Mouse (Mus musculus): Measurements from ENCODE around the gene Uba3. TPM values are rescaled to one million over a fixed set of nuclear protein-coding genes. Genes with fewer than 3 reads are reported as not detected.

Uba3 gene
- polyA plus RNA-seq (2017; shearing (Covaris generic)) = 10 to 100 TPM; 31.7 to 53.1 (median 36.0) TPM

DNA sequence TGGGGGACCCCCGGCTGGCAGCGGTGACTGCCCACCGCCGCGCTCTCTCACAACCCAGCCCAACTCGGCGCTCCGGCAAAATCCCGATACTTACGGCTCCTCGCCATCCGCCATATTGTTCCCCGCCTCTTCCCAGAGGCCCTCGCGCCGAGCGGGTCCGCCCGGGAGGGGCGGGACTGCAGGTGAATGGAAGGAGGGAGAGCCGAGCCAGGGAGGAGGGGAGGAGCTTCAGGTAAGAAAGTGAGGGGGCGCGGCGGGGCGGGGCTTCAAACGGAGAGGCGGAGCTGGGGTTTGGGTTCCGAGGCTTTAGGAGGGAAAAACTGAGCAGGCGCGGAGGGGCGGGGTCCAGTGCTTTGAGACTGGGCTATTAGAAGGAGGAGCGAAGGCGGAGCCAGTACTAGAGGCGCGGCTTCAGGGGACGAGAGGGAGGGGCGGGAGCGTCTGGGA is at the start of gene Uba3:
Gene Uba3, minus strand, starts transcription at position 209 of the 447 bp plus-strand sequence.
- ATAC-seq = peak; percentile 81

DNA sequence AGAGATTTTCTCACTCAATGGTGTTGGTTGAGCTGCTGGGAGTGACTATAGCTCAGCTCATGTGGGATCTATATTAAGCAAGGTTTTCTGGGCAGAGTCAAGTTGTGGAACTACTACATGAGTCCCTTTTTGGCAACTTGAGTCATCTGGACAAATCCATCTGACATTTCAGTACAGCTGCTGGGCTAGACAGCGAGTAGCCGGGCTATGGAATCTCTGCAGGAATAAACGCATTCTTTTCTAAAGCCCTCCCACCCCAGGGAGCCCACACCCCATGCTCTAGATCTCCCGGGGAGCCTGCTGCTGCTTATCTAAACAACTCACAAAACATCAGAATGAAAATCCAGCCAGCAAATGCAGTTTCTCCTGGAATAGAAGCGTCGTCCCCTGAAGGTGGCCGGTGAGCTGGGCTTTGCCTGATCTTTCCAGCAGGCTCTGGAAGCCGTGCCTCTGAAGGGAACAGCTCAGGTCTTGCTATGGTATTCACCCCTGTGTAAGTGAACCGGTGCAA is 47.3 kb upstream of the Uba3 start, which contains the start of gene Lmod3:
Gene Lmod3, minus strand, starts transcription at position 49 of the 511 bp plus-strand sequence.
- no peak for ATAC-seq

DNA sequence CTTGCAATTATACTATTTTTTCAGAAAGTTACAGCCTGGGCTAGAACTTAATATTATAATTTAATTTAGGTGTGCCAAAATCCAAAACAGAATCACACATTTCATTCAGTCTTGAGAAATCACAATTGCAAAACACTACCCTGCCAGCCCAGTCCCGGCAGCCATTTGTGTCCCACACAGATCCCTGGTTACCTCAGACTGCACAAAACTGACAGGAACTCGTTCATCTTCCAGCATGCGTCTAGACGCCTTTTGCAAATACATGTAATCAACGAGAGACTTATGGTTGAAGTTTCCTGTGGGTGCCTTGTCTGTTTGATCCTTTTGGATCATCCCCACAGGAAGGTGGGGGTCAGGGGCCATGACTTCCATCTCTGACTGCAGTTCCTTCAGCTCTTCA is 46.6 kb upstream of the Uba3 start:
- ATAC-seq = no peak

DNA sequence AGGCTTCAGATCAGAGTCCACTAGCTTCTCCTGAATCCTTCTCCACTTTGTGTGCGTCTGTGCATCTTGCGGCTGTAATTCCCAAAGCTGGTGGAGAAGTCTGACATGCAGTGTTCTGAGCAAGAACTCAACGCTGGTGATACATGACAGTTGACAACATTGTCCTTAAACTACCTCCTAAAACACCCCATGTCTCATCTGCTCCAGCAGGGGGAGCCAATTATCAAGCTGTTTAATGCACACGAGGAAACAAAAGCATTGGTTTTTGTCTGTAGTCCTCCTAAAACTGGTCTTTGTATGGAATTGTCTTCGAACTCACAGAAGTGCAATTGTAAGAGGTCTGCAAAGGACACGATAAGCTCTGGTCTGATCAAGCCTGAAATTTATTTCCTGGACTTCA is 45.5 kb upstream of the Uba3 start:
- peak; percentile 70 for ATAC-seq

DNA sequence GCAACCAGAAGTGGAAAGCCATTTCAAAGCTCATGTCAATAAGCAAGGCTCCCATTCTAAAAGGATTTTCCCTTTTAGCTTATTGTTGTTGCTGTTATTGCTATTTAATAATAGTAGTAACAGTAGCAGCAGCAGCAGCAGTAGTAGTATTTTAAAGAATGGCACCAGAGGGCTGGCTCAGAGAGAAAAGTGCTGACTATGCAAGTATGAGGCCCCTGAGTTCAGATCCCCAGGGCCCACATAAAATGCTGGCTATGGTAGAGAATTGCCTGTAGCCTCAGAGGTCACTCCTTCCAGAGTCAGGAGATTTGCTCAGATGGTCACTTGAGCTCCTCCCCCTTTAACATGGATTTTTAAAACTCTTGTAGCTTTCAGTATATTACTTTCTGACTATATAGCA is 39.8 kb upstream of the Uba3 start:
- no peak for ATAC-seq

DNA sequence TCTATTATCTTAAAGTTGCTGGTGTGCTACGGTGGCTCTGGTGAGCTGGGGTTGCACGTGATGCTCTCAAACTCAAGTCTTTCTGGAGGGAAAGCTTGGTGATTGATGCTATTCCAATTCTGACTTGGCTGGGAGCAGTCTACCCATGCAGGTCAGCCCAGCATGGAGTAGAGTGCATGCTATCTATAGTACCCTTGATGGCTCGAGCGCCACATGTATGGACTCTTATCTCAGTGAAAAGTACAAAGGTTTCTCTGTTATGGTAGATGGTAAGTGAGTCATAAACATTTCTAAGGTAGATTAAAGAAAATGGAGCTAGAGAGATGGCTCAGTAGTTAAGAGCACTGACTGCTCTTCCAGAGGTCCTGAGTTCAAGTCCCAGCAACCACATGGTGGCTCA is 37.1 kb upstream of the Uba3 start:
- ATAC-seq = no peak

DNA sequence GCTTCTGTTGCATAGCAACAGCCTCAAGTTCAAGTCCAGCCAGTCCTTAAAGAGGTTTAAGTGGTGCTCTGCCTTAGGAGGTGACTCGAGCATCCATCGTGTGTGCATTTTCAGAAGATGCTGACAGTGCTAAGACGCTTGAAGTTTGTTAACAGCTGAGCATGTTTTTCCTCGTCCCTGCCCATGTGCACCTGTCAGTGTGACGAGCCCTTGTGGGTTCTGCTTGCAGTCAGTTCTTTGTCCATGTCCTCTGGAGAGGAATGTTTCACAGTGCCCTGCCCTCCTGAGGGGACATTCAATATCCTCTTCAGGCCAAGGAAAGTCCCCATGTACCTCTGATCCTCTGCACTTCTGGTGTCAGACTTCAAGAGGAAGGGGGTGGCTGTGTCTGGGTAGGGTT is 34.6 kb upstream of the Uba3 start:
- ATAC-seq = no peak

DNA sequence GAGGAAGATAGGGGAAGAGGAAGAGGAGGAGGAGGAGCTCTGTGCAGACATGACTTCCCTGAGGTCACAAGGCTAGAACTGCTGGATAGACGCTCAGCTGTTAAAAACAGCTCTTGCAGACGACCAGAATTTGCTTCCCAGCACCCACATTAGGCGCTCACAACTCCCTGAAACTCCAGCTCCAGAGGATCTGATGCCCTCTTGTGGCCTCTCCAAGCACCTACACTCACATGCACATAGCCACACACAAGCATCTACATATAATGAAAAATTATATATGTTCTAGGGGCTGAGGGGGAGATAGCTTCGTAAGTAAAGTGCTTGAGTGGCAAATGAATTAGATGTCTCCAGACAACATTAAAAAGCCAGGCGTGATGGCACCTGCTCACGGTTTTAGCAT is 33.9 kb upstream of the Uba3 start:
- no peak for ATAC-seq

DNA sequence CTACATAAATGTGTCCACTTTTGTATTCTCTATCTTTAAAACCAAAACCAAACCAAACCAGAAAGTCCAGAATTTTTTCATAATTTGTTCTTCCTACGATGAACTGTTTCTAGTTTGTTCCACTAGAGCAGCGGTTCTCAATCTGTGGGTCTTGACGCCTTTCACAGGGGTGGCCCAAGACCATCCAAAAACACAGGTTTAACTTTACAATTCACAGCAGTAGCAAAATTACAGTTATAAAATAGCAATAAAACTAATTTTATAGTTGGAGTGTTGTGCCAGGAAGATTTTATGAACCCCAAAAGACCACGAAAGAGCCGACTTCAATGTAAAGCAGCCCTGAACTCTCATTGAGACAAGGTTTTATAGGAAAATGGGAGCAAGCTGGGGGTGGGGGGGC is 30.6 kb upstream of the Uba3 start:
- no peak for ATAC-seq

DNA sequence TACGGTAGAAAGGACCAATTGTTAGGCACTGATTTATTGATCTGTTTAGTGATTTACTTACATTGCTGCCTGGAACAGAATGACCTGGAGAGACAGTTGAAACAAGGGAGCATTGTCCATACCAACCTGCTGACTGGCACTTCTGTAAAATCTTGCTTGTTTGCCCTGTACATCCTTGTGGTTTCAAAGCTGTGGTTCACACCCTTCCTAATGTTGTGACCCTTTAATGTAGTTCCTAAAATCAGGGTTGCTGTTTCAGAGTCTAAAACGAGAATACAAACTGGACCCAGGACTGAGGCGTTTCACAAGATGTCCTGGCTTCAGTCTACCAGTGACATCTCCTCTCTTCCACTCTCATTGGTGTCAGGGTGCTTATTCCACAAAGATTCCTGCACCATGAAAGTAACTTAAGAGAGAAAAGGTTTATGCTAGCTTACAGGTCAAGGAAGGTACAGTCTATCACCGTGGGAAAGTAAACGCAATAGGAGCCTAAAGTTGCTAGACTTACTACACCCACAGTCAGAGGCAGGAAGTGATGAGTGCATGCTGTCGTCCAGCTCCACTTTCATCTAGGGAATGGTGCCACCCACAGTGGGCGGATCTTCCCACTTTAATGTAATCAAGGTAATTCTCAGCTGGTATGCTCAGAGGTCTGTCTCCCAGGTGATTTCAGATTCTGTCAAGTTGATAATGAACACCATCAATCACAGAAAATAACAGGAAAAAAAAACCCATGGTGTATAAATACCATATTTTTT is 29.6 kb upstream of the Uba3 start:
- ATAC-seq = peak; percentile 48

DNA sequence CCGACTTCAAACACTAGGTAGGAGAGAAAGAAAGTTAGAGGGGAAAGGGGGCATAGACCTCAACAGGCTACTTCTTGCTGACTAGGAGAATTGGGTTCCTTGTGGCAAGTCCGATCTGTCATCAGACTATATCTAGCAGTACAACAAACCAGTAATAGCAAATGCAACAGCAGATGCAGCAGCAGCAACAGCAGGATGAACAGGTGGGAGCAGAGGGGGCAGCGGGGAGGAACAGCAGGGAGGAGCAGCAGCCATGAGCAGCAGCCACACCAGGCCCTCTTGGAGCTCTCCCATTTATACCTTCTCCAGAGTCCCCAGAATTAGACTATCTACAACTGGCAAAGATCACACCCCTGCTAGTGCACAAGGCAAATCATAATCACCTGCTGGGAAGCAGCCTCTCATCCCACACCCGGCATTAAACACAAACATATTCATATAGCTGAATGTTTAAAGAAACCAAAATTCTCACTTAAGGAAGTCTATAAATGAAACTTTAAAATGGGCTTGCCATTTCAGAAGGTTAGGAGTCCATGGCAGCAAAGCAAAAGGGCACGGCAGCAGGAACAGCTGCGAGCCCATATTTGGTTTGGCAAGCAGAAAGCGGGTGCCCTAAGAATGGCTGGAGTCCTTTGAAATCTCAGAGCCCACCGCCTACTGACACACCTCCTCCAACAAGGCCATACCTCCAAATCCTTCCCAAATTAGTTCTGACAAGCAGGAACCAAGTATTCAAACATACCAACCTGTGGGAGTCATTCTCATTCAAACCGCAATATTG is 21.8 kb upstream of the Uba3 start:
- no peak for ATAC-seq

DNA sequence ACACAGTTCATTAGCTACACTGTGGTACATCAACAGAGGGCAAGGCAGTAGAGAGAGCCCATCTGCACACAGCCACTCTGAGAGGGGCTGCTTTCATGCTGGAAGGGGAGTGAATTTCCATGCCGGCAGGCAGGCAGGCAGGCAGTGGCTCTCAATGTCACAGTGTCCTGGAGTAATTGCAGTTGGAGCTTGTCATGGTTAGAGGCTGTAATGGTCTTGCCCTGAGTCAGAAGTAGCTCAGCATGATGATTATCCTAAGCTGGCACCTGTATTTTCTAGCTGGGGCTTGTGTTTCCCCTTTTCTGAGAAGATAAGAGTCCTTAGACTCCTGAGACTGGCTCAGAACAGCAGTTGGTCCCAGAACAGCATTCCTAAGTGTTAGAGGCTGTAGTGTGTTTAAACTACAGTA is 20.6 kb upstream of the Uba3 start:
- no peak for ATAC-seq

DNA sequence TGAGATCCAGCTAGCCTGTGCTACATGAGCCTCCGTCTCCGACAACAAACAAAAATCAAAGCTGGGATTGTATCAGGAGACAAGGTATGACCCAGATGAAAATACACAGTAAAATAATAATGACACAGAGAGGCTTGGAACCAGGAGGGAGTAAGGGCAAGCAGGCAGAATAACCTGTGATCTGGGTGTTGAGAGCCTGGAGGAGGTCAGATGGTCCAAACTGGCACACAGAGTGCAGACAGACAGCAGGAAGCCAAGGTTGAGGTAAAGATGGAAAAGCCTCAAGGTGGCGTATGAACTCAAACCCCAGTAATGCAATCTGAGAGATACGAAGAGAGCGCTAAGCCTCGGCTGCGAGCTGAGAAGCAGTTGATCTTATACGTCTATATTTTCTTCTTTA is 19.1 kb upstream of the Uba3 start:
- no peak for ATAC-seq

DNA sequence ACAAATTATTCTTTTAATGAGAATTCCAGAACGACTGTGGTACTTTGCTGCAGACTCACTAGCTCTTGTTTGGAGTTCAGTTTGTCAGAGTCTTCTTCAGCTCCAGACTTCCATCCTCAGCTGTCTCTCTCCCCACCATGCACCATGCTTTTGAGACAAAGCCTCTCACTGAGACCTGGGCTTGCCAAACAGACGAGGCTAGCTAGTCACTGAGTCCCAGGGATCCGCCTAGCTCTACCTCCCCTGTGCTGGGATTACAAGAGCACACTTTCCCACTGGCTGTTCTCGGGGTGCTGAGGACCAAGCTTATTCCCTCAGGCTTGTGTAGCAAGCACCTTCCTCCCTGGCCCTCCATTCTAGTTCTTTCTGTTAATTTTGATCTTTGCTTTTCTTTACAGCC is 18.1 kb upstream of the Uba3 start:
- no peak for ATAC-seq

DNA sequence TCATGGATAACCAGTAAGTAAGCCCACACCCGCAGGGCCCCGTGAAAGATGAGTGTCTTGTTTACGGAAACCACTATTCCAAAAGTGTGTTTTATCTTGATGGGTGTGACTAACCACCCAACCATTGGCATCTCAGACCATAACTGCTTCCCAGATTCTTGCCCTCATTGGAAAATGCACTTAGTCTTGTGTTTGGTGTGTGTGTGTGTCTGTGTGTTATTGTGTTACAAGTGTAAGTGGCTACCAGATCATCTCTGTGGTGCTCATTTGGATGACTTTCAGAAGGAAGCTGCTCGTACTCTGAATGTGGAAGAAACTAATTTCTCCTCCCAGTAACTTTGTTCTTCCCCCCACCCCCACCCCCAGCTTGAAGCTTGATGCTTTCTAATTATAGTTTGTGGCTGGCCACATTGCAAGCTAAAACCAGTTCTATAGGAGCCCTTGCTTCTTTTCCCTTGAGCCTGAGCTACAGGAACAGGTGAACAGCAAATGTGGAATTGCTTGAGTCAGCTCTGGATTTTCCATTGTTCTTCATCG is 17.6 kb upstream of the Uba3 start:
- ATAC-seq = peak; percentile 16

DNA sequence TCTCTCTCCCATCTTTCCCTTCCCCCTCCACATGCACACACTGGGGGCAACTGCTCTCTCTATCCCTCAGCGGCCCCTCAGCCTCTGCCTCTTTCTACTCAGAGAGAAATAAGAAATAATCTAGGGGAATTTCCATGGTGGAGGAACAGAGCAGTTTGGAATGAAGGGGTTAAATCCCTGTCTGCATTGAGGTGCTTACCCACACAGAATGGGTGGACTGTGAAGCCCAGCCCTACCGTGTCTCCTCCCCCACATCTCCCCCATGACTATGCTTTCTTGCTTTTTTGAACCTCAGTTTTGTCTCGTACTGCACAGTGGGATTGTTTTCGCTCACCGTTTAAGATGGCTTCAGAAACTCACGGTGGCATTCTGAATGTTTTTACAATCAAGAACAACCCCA is 16.9 kb upstream of the Uba3 start:
- ATAC-seq = no peak

DNA sequence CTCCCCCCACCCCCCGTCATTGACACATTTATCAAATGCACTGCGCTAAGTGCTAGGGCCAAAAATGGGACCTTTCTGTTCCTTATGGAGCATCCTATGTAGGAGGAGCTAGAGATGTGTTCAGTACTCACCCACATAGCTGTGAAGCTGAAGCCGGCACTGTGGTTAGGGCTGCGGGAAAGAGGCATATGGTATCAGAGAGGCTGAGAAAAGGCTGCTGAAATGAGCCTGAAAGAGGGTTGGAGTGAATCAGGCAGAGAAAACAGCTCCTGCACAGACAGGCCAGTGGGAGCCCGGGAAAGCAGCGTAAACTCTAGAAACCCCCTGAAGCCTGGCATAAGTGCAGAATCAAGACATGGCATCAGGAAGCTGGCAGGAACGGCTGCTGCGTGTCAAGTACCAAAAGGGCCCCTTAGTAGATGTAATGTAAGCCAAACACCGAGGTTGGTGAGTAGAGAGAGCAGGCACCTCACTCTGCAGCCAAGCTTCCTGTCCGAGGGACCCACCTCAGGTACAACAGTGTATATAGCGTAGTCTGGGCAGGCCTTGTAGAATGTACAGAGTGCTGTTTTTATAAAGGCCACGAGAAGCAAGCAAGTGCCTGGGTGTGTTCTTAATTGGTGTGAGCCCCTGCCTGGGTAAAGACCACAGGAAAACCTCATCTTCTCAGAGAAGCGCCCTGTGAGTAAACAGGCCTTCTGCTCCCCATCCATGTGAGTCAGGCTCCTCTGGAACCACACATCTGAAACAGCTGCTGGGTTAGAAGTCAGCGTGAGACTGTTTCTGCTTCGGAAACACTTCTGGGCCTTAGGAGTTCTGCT is 16.0 kb upstream of the Uba3 start:
- ATAC-seq = peak; percentile 38

DNA sequence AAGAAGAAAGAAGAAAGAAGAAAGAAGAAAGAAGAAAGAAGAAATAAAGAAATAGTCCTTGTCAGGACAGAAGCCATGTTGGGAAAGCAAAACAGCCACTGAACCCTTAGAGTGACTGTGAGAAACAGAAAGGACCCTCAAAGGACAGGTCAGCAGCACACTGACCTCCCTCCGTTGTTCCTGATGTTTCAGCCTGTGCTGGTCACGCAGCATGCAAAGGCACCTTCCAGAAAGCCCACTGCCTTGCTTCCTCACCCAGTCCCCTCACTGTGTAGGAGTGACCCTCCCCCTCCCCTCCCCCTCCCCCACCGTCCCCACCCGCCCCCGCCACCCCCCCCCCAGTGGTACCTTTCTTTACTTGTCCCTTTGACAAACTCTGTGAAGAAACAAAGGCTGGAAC is 15.2 kb upstream of the Uba3 start:
- no peak for ATAC-seq

DNA sequence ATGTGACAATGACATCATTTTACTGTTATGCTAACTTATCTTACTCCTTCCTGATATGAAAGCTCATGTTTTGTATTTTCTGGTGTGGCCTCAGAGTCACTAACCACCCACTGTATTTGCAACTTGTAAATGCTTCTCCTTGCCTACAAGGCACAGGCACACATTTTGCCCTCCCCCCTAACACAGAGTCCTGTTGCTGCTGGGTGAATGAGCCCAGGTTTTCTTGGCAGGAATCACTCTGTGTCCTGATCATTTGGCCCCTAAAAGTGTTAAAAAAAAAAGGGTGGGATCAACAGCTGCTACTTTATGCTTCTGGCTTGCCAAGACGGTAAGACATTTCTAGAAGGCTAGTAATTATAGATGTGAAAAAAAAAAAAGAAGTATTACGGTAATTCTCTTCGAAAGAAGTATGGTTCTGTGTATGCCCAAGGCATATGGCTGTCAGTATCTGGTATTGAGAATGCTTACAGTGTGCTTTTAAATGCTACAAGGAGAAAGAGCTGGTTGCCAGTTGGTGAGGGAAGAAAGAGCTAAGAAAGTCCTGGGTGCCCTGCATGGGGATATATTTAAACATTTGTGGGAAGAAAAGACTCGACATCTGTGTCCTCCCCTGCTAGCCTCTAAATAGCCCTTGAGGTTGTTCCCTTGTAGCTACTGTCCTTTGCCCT is 10.8 kb upstream of the Uba3 start:
- no peak for ATAC-seq

DNA sequence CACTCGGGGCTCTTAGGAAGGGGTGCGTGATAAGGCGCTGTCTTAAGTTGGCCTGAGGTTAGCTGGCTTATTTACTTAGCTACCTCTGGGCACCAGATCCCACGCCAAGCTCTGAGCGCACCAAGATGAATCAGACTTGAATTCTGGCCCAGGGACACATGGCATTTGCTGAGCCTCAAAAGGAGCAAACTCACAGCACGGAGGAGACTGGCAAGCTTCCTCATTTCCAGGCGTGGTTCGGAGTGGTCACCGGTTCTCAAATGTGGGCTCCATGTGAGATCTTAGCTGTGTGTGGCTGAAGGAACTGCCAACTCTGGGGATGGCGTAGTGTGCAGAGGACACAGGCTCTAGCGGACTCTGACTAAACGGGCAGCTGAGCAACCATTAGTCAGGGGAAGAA is 6.5 kb upstream of the Uba3 start:
- ATAC-seq = no peak

DNA sequence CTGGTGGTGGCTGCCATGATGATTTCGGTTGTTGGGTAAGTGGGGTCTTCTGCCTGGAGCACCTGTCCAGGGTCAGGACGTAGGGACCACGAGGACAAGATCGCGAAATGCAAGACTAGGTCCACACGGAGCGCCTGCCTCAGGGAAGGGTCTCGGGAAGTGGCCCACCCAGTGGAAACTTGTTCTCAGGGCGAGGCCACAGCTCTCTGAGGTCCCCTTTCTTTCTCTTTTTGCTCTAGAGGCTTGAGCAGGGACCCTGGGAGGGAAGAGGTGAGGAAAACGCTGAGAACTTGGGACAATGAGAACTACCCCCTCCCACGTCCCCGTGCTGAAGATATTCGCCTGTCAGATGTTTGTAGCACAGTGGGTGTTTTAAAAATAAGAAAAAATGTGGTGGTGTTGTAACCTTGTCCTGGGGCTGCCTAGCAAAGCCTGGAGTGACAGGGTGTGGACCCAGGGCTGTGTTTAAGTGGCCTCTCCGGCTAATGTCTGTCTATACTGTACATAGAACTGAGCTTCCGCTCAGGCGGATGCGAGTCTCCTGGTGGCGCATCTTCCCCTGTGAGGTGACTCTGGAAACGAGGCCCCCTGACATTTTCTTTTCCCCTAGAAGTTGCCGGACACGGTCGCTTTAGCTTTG is 5.6 kb upstream of the Uba3 start:
- ATAC-seq = peak; percentile 42

Data from inflammation-experienced regulatory T-cells, adult 6 months (primary cell).